Mouse (Mus musculus) ZHBTc4 (cell line): Measurements from ENCODE around the gene Rgma.

Source experiments
- DNase-seq: peaks from one replicate; pipeline ENCODE4 v3.0.0-alpha.2; 2011; ENCODE audit warnings: low read depth, low spot score

Gene Rgma

GRCm38 (mm10) chr7:73375257-73376100 is at the start of gene Rgma:
TSS of gene Rgma (plus strand) at chr7:73375509.
- DNase-seq, result peak; percentile 83

GRCm38 (mm10) chr7:73326236-73326635 is 49.1 kb upstream of the Rgma start:
- DNase-seq, result no peak

GRCm38 (mm10) chr7:73326680-73327079 is 48.6 kb upstream of the Rgma start:
- no peak for DNase-seq

- no peak for DNase-seq
These were observed 48.1 kb upstream of the Rgma start for GRCm38 (mm10) chr7:73327193-73327592.

- no peak for DNase-seq
These were observed 47.7 kb upstream of the Rgma start for GRCm38 (mm10) chr7:73327652-73328051.

GRCm38 (mm10) chr7:73328653-73329207 is 46.6 kb upstream of the Rgma start:
- no peak for DNase-seq

- DNase-seq, result no peak
These were observed 44.6 kb upstream of the Rgma start for GRCm38 (mm10) chr7:73330754-73331153.

GRCm38 (mm10) chr7:73331645-73332044 is 43.7 kb upstream of the Rgma start:
- no peak for DNase-seq

- peak; percentile 12 for DNase-seq
These were observed 41.8 kb upstream of the Rgma start for GRCm38 (mm10) chr7:73333398-73333988.

- no peak for DNase-seq
These were observed 40.4 kb upstream of the Rgma start for GRCm38 (mm10) chr7:73334883-73335282.

GRCm38 (mm10) chr7:73336380-73336779 is 38.9 kb upstream of the Rgma start:
- DNase-seq, result no peak

- no peak for DNase-seq
These were observed 37.0 kb upstream of the Rgma start for GRCm38 (mm10) chr7:73338353-73338752.

- no peak for DNase-seq
These were observed 31.5 kb upstream of the Rgma start for GRCm38 (mm10) chr7:73343852-73344251.

- no peak for DNase-seq
These were observed 26.7 kb upstream of the Rgma start for GRCm38 (mm10) chr7:73348585-73349124.

- DNase-seq, result no peak
These were observed 26.2 kb upstream of the Rgma start for GRCm38 (mm10) chr7:73349158-73349557.

GRCm38 (mm10) chr7:73355229-73355628 is 20.1 kb upstream of the Rgma start:
- DNase-seq, result no peak

GRCm38 (mm10) chr7:73356901-73357300 is 18.4 kb upstream of the Rgma start:
- DNase-seq, result no peak

GRCm38 (mm10) chr7:73357626-73358025 is 17.7 kb upstream of the Rgma start:
- DNase-seq, result no peak

- no peak for DNase-seq
These were observed 9.8 kb upstream of the Rgma start for GRCm38 (mm10) chr7:73365511-73365910.

- DNase-seq, result no peak
These were observed 9.3 kb upstream of the Rgma start for GRCm38 (mm10) chr7:73365965-73366364.

- DNase-seq, result no peak
These were observed 7.4 kb upstream of the Rgma start for GRCm38 (mm10) chr7:73367681-73368464.

- no peak for DNase-seq
These were observed 5.3 kb upstream of the Rgma start for GRCm38 (mm10) chr7:73369992-73370391.
